Mouse (Mus musculus) ES-Bruce4 (cell line): ENCODE results near the gene Snx7.

Experiments
- CTCF ChIP-seq: IDR thresholded peaks from one replicate; pipeline ENCODE4 v1.8.1; 2011; ENCODE audit warnings: low read depth, low read length
- EP300 ChIP-seq: IDR thresholded peaks from 2 replicates; pipeline ENCODE4 v1.6.1; 2011; ENCODE audit warnings: low read depth, low read length; ENCODE audit not compliant: insufficient read depth
- POLR2A ChIP-seq: IDR thresholded peaks from one replicate; pipeline ENCODE4 v1.8.1; 2011; ENCODE audit warnings: low read length; ENCODE audit not compliant: insufficient read depth

- TF ChIP-seq CTCF (no peak), EP300 (no peak), POLR2A (no peak)
These were observed 119.5 kb downstream of the Snx7 start for GRCm38 (mm10) chr3:117749256-117749655.
